Mouse (Mus musculus) mouse embryonic stem cell (cell line): ENCODE data around the gene Cxcr2.

ENCODE experiments used
- in situ Hi-C, 2 experiments: fragments of 300-500 bp; cut with MboI; formaldehyde crosslinking; loops; 1 replicate in 1 of 2; 3 replicates in 1 of 2; pipeline ENCODE4 v1.14.3; 2019 to 2020; ENCODE audit warnings: low sequenced_read_pairs in 2 of 2, low pct_unique_long_range_greater_than_20kb in 1 of 2, mixed read lengths in 1 of 2; ENCODE audit not compliant: unreplicated experiment in 1 of 2

Gene Cxcr2

GRCm38 (mm10) chr1:74190471-74190870 is 36.7 kb downstream of the Cxcr2 start:
- in situ Hi-C loops, result loop anchor here in 1 of 2 experiments (10.0 kb wide), 1 partner anchor 286 kb away; no protein-coding TSS in a partner anchor

- in situ Hi-C loops, result loop anchor here in 1 of 2 experiments (10.0 kb wide), 1 partner anchor 288 kb away; no protein-coding TSS in a partner anchor
Observed at GRCm38 (mm10) chr1:74192711-74193110, 38.9 kb downstream of the Cxcr2 start.

DNA sequence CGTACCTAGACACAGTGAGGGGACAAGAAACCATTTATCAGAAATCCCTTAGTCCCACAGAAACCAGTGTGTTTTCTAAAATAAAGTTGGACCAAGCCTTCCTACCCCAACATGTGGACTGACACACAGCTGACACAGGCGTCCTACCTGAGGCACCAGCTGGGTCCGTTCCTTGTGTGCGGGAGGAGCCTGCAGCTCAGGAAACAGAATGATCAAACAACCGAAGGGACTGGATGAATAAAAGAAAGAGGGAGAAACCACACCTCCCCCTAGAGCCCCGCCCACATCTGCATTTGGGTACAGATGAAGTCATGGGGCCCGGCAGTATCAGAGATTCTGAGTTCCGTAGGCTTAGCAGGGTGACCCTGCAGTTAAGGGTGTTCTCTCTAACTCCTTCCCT is 40.7 kb downstream of the Cxcr2 start, which contains the start of gene Cxcr1:
Gene Cxcr1 (minus strand): TSS at position 187 of the 400 bp plus-strand sequence.
- in situ Hi-C loops, result loop anchor here in 1 of 2 experiments (10.0 kb wide), 1 partner anchor 290 kb away; no protein-coding TSS in a partner anchor

DNA sequence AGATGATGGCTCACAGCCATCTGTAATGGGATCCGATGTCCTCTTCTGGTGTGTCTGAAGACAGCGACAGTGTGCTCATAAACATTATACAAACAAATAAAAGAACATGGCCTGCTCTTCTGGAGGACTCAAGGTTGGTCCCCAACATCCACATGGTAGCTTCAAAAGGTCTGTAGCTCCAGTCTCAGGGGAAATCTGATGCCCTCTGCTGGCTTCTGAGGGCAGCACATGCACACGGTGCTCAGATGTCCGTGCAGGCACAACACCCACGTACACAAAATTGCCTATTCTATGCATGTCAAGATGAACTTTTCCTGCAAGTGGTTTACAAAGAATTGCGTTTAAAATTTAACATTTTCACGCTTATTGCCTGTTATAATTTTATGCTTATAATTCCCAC is 42.2 kb downstream of the Cxcr2 start:
- in situ Hi-C loops, result loop anchor here in 1 of 2 experiments (10.0 kb wide), 1 partner anchor 291 kb away; no protein-coding TSS in a partner anchor

DNA sequence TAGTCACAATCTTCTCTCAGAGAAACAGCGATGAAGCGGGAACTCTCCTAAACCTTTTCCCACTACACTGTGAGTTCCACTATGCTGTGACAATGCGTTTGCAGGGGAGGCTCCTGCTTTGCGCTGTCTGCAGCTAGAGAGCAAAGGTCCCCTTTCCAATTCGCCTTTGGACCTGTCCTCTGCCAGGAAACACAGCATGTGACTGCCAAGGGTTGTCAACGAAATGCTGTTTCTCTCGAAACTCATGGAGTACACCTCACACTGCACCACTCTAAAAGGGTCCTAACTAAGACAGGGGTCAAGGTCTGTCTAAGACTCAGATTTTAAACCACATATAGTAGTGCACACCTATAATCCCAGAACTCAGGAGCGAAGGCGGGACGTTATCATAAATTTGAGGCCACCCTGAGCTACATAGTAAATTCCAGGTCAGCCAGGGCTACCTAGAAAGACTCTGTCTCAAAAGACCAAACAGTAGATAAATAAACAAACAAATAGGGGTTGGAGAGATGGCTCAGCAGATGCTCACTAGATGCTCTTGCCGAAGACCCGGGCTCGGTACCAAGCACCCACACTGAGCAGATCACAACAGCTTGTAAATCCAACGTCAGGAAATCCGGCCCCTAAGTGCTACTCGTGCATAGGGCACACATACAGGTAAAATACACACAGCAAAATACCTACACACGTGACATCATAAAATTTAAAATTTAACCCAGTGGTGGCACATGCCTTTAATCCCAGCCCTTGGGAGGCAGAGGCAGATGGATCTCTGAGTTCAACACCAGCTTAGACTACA is 43.0 kb downstream of the Cxcr2 start:
- in situ Hi-C loops, result loop anchor here in 1 of 2 experiments (10.0 kb wide), 1 partner anchor 292 kb away; no protein-coding TSS in a partner anchor

DNA sequence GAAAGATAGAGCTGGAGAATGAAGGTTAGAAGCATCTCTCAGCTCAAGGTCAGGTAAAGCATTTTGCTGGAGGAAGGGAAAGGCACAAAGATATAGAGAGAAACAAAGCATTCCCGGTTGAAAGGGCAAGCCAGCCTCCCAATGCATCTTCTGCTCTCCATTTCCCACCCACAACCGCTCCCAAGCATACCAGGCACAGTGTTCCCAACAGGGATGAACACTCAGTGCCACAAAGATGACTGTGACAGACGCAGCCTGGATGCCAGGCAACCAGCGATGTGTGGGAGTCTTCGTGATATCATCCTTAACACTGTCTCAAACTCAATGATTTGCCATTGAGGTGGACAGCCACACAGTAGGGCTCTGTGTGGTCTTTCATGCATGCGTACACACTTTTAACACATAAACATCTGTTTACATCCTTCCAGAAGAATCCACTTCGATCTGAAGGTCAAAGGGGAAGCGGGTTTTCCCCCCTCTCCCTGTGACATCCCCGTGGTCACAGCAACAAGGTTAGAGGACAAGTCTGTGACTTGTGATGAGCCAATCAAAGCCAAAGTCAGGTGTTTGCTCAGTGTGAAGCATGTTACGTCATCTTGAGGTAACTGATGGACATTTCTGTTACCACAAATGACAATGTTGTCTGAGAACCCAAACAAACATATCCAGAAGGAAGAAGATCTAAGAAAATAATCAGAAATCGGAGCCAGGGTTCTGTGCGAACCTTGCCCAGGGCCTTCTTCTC is 44.1 kb downstream of the Cxcr2 start:
- in situ Hi-C loops, result loop anchor here in 1 of 2 experiments (10.0 kb wide), 1 partner anchor 293 kb away; no protein-coding TSS in a partner anchor

GRCm38 (mm10) chr1:74199046-74199445 is 45.3 kb downstream of the Cxcr2 start:
- in situ Hi-C loops, result loop anchor here in 1 of 2 experiments (10.0 kb wide), 1 partner anchor 294 kb away; no protein-coding TSS in a partner anchor

GRCm38 (mm10) chr1:74201048-74201844 is 47.5 kb downstream of the Cxcr2 start:
- in situ Hi-C loops, result loop anchor here in 1 of 2 experiments (10.0 kb wide), 1 partner anchor 184 kb away; no protein-coding TSS in a partner anchor

GRCm38 (mm10) chr1:74203457-74203856 is 49.7 kb downstream of the Cxcr2 start:
- in situ Hi-C loops, result loop anchor here in 1 of 2 experiments (10.0 kb wide), 1 partner anchor 181 kb away; no protein-coding TSS in a partner anchor

GRCm38 (mm10) chr1:74205881-74206280 is 52.1 kb downstream of the Cxcr2 start:
- in situ Hi-C loops, result loop anchor here in 1 of 2 experiments (10.0 kb wide), 1 partner anchor 179 kb away; no protein-coding TSS in a partner anchor

GRCm38 (mm10) chr1:74206642-74207041 is 52.9 kb downstream of the Cxcr2 start:
- in situ Hi-C loops, result loop anchor here in 1 of 2 experiments (10.0 kb wide), 1 partner anchor 178 kb away; no protein-coding TSS in a partner anchor

DNA sequence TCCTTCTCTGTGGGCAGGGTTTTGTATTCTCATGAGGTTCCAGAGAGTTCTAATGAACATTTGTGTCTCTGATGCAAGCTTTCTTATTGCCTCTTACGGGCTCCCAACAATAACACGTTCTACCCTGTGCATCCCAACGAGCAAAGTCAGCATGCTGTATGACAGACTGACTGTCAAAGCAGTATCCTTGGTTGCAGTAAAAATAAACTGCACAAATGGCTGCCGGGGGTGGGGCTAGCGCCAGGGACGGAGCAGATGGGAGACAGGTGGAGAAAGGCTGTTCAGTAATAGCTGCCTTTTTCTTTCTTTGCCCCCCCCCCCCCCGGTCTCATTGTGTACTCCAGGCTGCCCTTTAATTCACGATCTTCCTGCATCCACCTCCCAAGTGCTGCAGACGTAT is 54.1 kb downstream of the Cxcr2 start:
- in situ Hi-C loops, result loop anchor here in 1 of 2 experiments (10.0 kb wide), 1 partner anchor 177 kb away; no protein-coding TSS in a partner anchor

GRCm38 (mm10) chr1:74208941-74209340 is 55.2 kb downstream of the Cxcr2 start:
- in situ Hi-C loops, result loop anchor here in 1 of 2 experiments (10.0 kb wide), 1 partner anchor 176 kb away; no protein-coding TSS in a partner anchor
